Mouse (Mus musculus): ENCODE data around the gene Fbxl20. TPM values are rescaled to one million over a fixed set of nuclear protein-coding genes. Genes with fewer than 3 reads are reported as not detected.

Fbxl20 gene
- polyA plus RNA-seq, 1 experiment from 2014 or later: 23.9 TPM

- WGBS: 12% methylated on average over 10 of the region's 10 CpGs
- H3K4me3 ChIP-seq (ENCODE audit: low read depth, low read length): peak overlapping the region; percentile 92; the same call in 1 of the 2 replicates
- H3K4me1 ChIP-seq (ENCODE audit: control insufficient read depth, insufficient read depth, low read length): no peaks in the 10 kb centered on the region; the same call in 1 of the 2 replicates
- no peaks in the 10 kb centered on the region for H3K36me3 ChIP-seq (replicated peaks; ENCODE audit: control insufficient read depth, insufficient read depth, low read depth, low read length)
- peak overlapping the region; percentile 7; the same call in 1 of the 2 replicates for H3K4me2 ChIP-seq (ENCODE audit: low read depth, low read length)
- no peak for ATAC-seq (replicated peaks; ENCODE audit: insufficient number of reproducible peaks, low FRiP score, low TSS enrichment, low read depth)
- H3K27ac ChIP-seq (replicated peaks; ENCODE audit: low read depth, low read length): no peak overlapping the region
- H3K27me3 ChIP-seq (ENCODE audit: control insufficient read depth, insufficient read depth, low read length): no peaks in the 10 kb centered on the region
- no peak overlapping the region for H3K9ac ChIP-seq (replicated peaks; ENCODE audit: low read length)
- no peaks in the 10 kb centered on the region for H3K9me3 ChIP-seq (replicated peaks; ENCODE audit: control insufficient read depth, low read length)
- DNase-seq (ENCODE audit: low spot score): no peak
These were observed 488 bp upstream of the Fbxl20 start for GRCm38 (mm10) chr11:98150625-98151156.

DNA sequence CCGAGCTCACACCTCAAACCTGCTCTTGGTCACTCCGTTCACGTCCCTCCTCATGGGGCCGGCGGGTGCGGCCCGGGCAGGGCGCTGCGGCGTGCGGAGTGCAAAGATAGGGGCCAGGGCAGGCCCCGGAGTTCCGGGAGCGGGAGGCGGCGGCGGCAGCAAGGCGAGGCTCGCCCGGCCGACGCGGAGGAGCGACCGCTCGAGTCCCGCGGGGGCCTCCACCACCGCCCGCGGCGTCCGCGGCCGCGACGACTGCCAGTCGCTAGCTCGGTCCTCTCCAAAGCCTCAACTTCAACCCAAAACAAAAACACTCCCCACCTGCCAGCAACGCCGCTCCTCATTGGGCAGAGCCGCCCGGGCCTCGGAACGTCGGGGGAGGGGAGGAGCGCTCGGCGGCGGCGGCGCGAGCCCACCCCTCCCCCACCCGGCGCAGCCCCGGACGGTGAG lies 876 bp downstream of the Fbxl20 start:
- H3K4me1 ChIP-seq (ENCODE audit: control insufficient read depth, insufficient read depth, low read length): no peaks in the 10 kb centered on the region; the same call in 1 of the 2 replicates
- H3K36me3 ChIP-seq (replicated peaks; ENCODE audit: control insufficient read depth, insufficient read depth, low read depth, low read length): no peaks in the 10 kb centered on the region
- H3K27me3 ChIP-seq (ENCODE audit: control insufficient read depth, insufficient read depth, low read length): no peaks in the 10 kb centered on the region
- peak; percentile 87 for ATAC-seq (replicated peaks; ENCODE audit: insufficient number of reproducible peaks, low FRiP score, low TSS enrichment, low read depth)
- DNase-seq (ENCODE audit: low spot score): peak; percentile 96
- H3K9me3 ChIP-seq (replicated peaks; ENCODE audit: control insufficient read depth, low read length): no peaks in the 10 kb centered on the region
- peak overlapping the region; percentile 85 for H3K27ac ChIP-seq (replicated peaks; ENCODE audit: low read depth, low read length)
- under 1% methylated on average over 39 of the region's 57 CpGs for WGBS
- peak overlapping the region; percentile 95 for H3K4me2 ChIP-seq (ENCODE audit: low read depth, low read length)
- peak overlapping the region; percentile 92 for H3K4me3 ChIP-seq (ENCODE audit: low read depth, low read length)
- H3K9ac ChIP-seq (replicated peaks; ENCODE audit: low read length): peak overlapping the region; percentile 91

GRCm38 (mm10) chr11:98148551-98149301 lies 1.5 kb downstream of the Fbxl20 start:
- Histone ChIP-seq H3K36me3 (replicated peaks; ENCODE audit: control insufficient read depth, insufficient read depth, low read depth, low read length) (no peaks in the 10 kb centered on the region), H3K4me3 (ENCODE audit: low read depth, low read length) (peak overlapping the region; percentile 92), H3K27me3 (ENCODE audit: control insufficient read depth, insufficient read depth, low read length) (no peaks in the 10 kb centered on the region), H3K9me3 (replicated peaks; ENCODE audit: control insufficient read depth, low read length) (no peaks in the 10 kb centered on the region), H3K4me1 (ENCODE audit: control insufficient read depth, insufficient read depth, low read length) (no peaks in the 10 kb centered on the region; the same call in 1 of the 2 replicates), H3K9ac (replicated peaks; ENCODE audit: low read length) (peak overlapping the region; percentile 91), H3K4me2 (ENCODE audit: low read depth, low read length) (peak overlapping the region; percentile 95), H3K27ac (replicated peaks; ENCODE audit: low read depth, low read length) (peak overlapping the region; percentile 85)
- DNase-seq (ENCODE audit: low spot score) (peak; percentile 29), ATAC-seq (replicated peaks; ENCODE audit: insufficient number of reproducible peaks, low FRiP score, low TSS enrichment, low read depth) (0 out of 2 replicates have a peak, but pooled peaks have one; percentile 16)
- 2% methylated on average over 41 of the region's 45 CpGs for WGBS

DNA sequence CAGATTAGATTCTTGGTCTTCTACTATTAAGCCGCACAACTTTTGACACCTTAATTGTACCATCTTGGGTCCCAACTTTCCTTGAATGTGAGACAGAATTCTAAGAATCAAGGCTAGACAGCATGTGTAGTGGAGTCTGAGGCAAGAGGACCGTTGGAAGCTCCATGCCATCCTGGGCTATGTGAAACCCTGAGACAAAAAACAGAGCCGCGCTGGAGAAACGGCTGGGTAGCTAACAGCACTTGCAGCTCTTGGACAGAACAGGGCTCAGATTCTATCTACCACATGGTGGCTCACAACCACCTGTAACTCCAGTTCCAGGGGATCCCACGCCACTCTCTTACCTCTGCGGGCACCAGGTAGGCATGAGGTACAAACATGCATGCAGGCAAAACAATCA lies 4.3 kb downstream of the Fbxl20 start:
- no peak for ATAC-seq (replicated peaks; ENCODE audit: insufficient number of reproducible peaks, low FRiP score, low TSS enrichment, low read depth)
- WGBS: 79% methylated on average over 7 of the region's 7 CpGs
- Histone ChIP-seq H3K27ac (replicated peaks; ENCODE audit: low read depth, low read length) (no peak overlapping the region), H3K36me3 (replicated peaks; ENCODE audit: control insufficient read depth, insufficient read depth, low read depth, low read length) (no peaks in the 10 kb centered on the region), H3K4me2 (ENCODE audit: low read depth, low read length) (no peak overlapping the region), H3K4me1 (ENCODE audit: control insufficient read depth, insufficient read depth, low read length) (no peaks in the 10 kb centered on the region; the same call in 1 of the 2 replicates), H3K9ac (replicated peaks; ENCODE audit: low read length) (no peak overlapping the region), H3K9me3 (replicated peaks; ENCODE audit: control insufficient read depth, low read length) (no peaks in the 10 kb centered on the region), H3K27me3 (ENCODE audit: control insufficient read depth, insufficient read depth, low read length) (no peaks in the 10 kb centered on the region), H3K4me3 (ENCODE audit: low read depth, low read length) (no peak overlapping the region)
- no peak for DNase-seq (ENCODE audit: low spot score)

GRCm38 (mm10) chr11:98142545-98142944 lies 7.7 kb downstream of the Fbxl20 start:
- Histone ChIP-seq H3K9me3 (replicated peaks; ENCODE audit: control insufficient read depth, low read length) (no peaks in the 10 kb centered on the region), H3K27me3 (ENCODE audit: control insufficient read depth, insufficient read depth, low read length) (no peaks in the 10 kb centered on the region), H3K27ac (replicated peaks; ENCODE audit: low read depth, low read length) (no peak overlapping the region), H3K9ac (replicated peaks; ENCODE audit: low read length) (no peak overlapping the region), H3K36me3 (replicated peaks; ENCODE audit: control insufficient read depth, insufficient read depth, low read depth, low read length) (no peaks in the 10 kb centered on the region), H3K4me1 (ENCODE audit: control insufficient read depth, insufficient read depth, low read length) (no peaks in the 10 kb centered on the region; the same call in 1 of the 2 replicates), H3K4me2 (ENCODE audit: low read depth, low read length) (no peak overlapping the region), H3K4me3 (ENCODE audit: low read depth, low read length) (no peak overlapping the region)
- ATAC-seq (replicated peaks; ENCODE audit: insufficient number of reproducible peaks, low FRiP score, low TSS enrichment, low read depth) (no peak), DNase-seq (ENCODE audit: low spot score) (no peak)
- WGBS: 91% methylated on average over 2 of the region's 2 CpGs

- Histone ChIP-seq H3K4me1 (ENCODE audit: control insufficient read depth, insufficient read depth, low read length) (no peaks in the 10 kb centered on the region), H3K36me3 (replicated peaks; ENCODE audit: control insufficient read depth, insufficient read depth, low read depth, low read length) (no peaks in the 10 kb centered on the region), H3K9ac (replicated peaks; ENCODE audit: low read length) (no peak overlapping the region), H3K4me3 (ENCODE audit: low read depth, low read length) (no peak overlapping the region), H3K9me3 (replicated peaks; ENCODE audit: control insufficient read depth, low read length) (no peaks in the 10 kb centered on the region), H3K4me2 (ENCODE audit: low read depth, low read length) (no peak overlapping the region), H3K27ac (replicated peaks; ENCODE audit: low read depth, low read length) (no peak overlapping the region), H3K27me3 (ENCODE audit: control insufficient read depth, insufficient read depth, low read length) (no peaks in the 10 kb centered on the region)
- no peak for ATAC-seq (replicated peaks; ENCODE audit: insufficient number of reproducible peaks, low FRiP score, low TSS enrichment, low read depth)
- WGBS: 83% methylated on average over 7 of the region's 7 CpGs
- DNase-seq (ENCODE audit: low spot score): no peak
These were observed 11.3 kb downstream of the Fbxl20 start for GRCm38 (mm10) chr11:98138894-98139293.

DNA sequence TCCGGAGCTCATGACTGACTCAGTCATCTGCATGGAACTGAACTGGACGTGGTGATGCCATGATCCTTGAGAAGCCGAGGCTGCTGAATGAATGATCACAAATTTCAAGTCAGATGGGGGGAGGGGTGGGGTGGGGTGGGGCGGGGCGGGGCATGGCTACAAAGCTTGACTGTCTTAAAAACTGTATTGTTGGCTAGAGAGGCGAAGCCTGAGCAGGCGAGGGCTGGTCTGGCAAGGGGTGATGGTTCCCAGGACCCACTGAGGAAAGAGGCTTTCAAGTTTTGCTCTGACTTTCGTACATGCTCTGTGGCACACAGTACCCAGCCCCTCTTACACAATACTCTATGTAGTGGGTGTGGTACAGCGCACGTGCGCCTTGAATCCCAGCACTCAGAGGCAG lies 12.4 kb downstream of the Fbxl20 start:
- Histone ChIP-seq H3K27ac (replicated peaks; ENCODE audit: low read depth, low read length) (no peak overlapping the region), H3K4me2 (ENCODE audit: low read depth, low read length) (no peak overlapping the region), H3K27me3 (ENCODE audit: control insufficient read depth, insufficient read depth, low read length) (no peaks in the 10 kb centered on the region), H3K9me3 (replicated peaks; ENCODE audit: control insufficient read depth, low read length) (no peaks in the 10 kb centered on the region), H3K4me3 (ENCODE audit: low read depth, low read length) (no peak overlapping the region), H3K9ac (replicated peaks; ENCODE audit: low read length) (no peak overlapping the region), H3K36me3 (replicated peaks; ENCODE audit: control insufficient read depth, insufficient read depth, low read depth, low read length) (no peaks in the 10 kb centered on the region), H3K4me1 (ENCODE audit: control insufficient read depth, insufficient read depth, low read length) (no peaks in the 10 kb centered on the region)
- WGBS: 88% methylated on average over 11 of the region's 11 CpGs
- ATAC-seq (replicated peaks; ENCODE audit: insufficient number of reproducible peaks, low FRiP score, low TSS enrichment, low read depth) (no peak), DNase-seq (ENCODE audit: low spot score) (no peak)

DNA sequence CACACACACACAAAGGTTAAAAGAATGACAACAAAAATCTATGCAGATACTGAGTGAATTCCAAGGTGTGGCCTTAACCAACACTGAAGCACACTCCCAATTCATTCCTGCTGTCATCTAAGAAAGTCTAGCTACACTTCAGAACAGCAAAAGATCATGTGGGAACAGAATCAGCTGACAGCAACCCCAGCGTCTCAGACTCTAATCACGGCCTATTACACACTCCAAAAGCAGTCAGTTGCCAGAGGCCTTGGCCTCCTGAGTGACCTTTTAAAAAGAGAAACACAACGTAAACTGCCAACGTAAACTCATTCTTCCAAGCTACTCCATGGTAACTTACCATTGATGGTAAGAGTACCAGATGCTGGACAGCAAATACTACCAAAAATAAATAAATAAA lies 15.3 kb downstream of the Fbxl20 start:
- Histone ChIP-seq H3K4me2 (ENCODE audit: low read depth, low read length) (no peak overlapping the region), H3K9ac (replicated peaks; ENCODE audit: low read length) (no peak overlapping the region), H3K27ac (replicated peaks; ENCODE audit: low read depth, low read length) (no peak overlapping the region), H3K36me3 (replicated peaks; ENCODE audit: control insufficient read depth, insufficient read depth, low read depth, low read length) (no peaks in the 10 kb centered on the region), H3K27me3 (ENCODE audit: control insufficient read depth, insufficient read depth, low read length) (no peaks in the 10 kb centered on the region), H3K4me3 (ENCODE audit: low read depth, low read length) (no peak overlapping the region), H3K4me1 (ENCODE audit: control insufficient read depth, insufficient read depth, low read length) (no peaks in the 10 kb centered on the region), H3K9me3 (replicated peaks; ENCODE audit: control insufficient read depth, low read length) (no peaks in the 10 kb centered on the region)
- no peak for ATAC-seq (replicated peaks; ENCODE audit: insufficient number of reproducible peaks, low FRiP score, low TSS enrichment, low read depth)
- WGBS: 54% methylated on average over 4 of the region's 4 CpGs
- DNase-seq (ENCODE audit: low spot score): no peak
